Mouse (Mus musculus) forebrain, embryonic 10.5 days (tissue): Measurements from ENCODE around the gene Dhrs1. TPM values are rescaled to one million over a fixed set of nuclear protein-coding genes. Genes with fewer than 3 reads are reported as not detected.
"Not testable (repeated sequence)": the region's sequence is repeated elsewhere in the genome, so short reads cannot be mapped to it uniquely, and the experiment has no call there.

ENCODE experiments used
- DNase-seq: peaks from one replicate; pipeline ENCODE4 v3.0.0-alpha.2; 2017; ENCODE audit warnings: low spot score; ENCODE audit errors: extremely low spot score
- H3K27ac ChIP-seq: fragments of 300-500 bp; sonication (generic); 2 replicates; pipeline ENCODE4 v1.5.1; 2016; ENCODE audit warnings: mild to moderate bottlenecking
- H3K27me3 ChIP-seq: fragments of 300-500 bp; sonication (generic); 2 replicates; pipeline ENCODE4 v1.6.1; 2016; ENCODE audit warnings: mild to moderate bottlenecking; ENCODE audit not compliant: poor library complexity, severe bottlenecking
- H3K36me3 ChIP-seq: fragments of 300-500 bp; sonication (generic); replicated peaks from 2 replicates; pipeline ENCODE4 v1.6.1; 2016; ENCODE audit warnings: mild to moderate bottlenecking, moderate library complexity
- H3K4me1 ChIP-seq: fragments of 300-500 bp; sonication (generic); 2 replicates; pipeline ENCODE4 v1.6.1; 2016
- H3K4me3 ChIP-seq: fragments of 300-500 bp; sonication (generic); 2 replicates; pipeline ENCODE4 v1.5.1; 2016; ENCODE audit warnings: mild to moderate bottlenecking, moderate library complexity
- H3K9me3 ChIP-seq: fragments of 300-500 bp; sonication (generic); 2 replicates; pipeline ENCODE4 v1.6.1; 2016; ENCODE audit warnings: mild to moderate bottlenecking, moderate library complexity
- WGBS: fragments of 180-500 bp; shearing (Covaris S2); methylation state at CpG from one replicate; pipeline ENCODE4 v1.1.7; 2016; 5-methylcytosine and 5-hydroxymethylcytosine counted together
- polyA plus RNA-seq: library from polyadenylated mRNA; unstranded; fragments of >200 nt; fragmentation: Nextera tagmentation; extraction: Ambion mirVana; gene quantifications from 2 replicates; pipeline ENCODE4 v1.2.1, GENCODE M21; 2016

Gene Dhrs1
- polyA plus RNA-seq, 1 experiment from 2014 or later: 62.5 TPM

DNA sequence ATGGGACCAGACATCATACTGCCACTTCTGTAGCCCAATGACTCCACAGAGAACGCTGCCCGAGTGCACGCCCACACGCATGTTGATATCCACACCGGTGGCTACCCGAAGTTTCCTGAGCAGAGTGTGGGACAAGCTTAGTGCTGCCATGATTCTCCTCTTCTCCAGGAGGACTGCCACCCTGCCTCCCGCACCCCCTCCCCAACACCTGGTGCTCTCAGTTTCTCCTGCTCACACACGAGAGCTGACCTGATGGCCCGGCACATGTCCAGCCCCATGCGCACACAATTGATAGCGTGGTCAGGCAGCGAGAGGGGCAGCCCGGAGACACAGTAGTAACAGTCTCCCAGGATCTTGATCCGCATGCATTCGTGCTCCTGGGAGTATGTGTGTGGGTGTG is 33.2 kb upstream of the Dhrs1 start:
- Histone ChIP-seq H3K4me1 (peaks cover 40% of the 10 kb centered on the region), H3K27me3 (peaks cover 55% of the 10 kb centered on the region), H3K9me3 (no peaks in the 10 kb centered on the region), H3K4me3 (no peak overlapping the region), H3K36me3 (no peaks in the 10 kb centered on the region), H3K27ac (no peak overlapping the region)
- 95% methylated on average over 15 of the region's 15 CpGs for WGBS
- no peak for DNase-seq

DNA sequence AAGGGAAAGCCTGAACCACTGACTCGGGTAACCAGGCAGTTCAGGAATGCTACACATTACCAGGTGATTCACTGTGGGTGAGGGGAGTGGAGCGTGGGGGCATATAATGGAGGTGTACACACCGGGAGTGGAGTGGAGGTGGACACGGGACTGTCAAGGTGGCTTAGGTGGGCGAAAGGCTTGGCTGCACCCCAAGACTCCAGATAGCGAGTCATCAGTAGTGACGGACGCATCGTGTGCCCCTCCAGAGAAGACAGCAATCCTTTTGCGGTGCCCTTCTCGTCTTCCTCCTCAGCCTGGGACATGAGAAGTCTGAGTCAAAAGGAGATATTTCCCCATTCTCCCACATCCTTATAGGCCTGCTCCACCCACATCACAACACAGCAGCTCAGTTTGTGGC is 32.3 kb upstream of the Dhrs1 start:
- Histone ChIP-seq H3K4me3 (no peak overlapping the region), H3K4me1 (peaks cover 31% of the 10 kb centered on the region), H3K27me3 (peaks cover 53% of the 10 kb centered on the region), H3K36me3 (no peaks in the 10 kb centered on the region), H3K27ac (no peak overlapping the region), H3K9me3 (no peaks in the 10 kb centered on the region)
- 89% methylated on average over 11 of the region's 11 CpGs for WGBS
- no peak for DNase-seq

DNA sequence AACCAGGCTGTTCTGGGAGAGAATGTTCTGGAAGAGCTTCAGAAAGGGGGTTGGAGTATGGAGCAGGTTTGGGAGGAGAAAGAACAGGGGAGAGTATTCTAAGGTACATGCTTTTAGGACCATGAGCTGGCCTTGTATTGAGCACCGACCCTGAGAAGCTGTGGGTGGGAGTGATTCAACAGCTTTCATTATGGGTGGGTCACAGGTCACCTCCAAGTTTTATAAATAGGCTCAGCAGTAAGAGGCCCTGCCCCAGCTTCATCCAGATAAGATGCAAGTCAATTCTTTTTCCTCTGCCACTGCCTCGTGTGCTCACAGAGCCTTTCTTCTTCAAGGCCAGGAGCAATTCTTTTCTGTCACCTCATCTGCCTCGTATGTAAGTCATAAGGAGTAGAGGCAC is 31.7 kb upstream of the Dhrs1 start:
- Histone ChIP-seq H3K9me3 (no peaks in the 10 kb centered on the region), H3K27me3 (peaks cover 49% of the 10 kb centered on the region), H3K36me3 (no peaks in the 10 kb centered on the region), H3K4me1 (peaks cover 25% of the 10 kb centered on the region), H3K4me3 (no peak overlapping the region), H3K27ac (no peak overlapping the region)
- no peak for DNase-seq
- 69% methylated on average over 3 of the region's 3 CpGs for WGBS

DNA sequence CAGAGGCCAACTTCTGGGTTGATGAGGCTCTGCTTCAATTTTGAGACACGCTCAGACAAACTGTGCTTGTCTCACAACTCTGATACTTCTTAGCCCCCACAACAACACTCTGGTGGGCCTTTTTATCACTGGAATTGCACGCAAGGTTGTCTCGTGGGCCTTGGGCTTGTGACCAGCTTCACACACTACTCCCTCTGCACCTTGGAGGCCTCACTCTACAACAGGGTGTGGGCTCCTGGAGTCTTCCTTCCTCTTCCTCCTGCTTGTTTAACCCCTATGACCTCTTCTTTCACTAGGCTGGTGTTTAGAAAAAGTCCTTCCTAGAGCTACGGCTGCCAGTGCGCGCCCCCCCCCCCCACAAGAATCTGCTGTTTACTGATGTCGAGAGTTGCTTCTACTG is 31.2 kb upstream of the Dhrs1 start:
- no peak for DNase-seq
- H3K27me3 ChIP-seq: peaks cover 48% of the 10 kb centered on the region
- H3K27ac ChIP-seq: no peak overlapping the region
- no peak overlapping the region for H3K4me3 ChIP-seq
- H3K36me3 ChIP-seq: no peaks in the 10 kb centered on the region
- peaks cover 22% of the 10 kb centered on the region for H3K4me1 ChIP-seq
- WGBS: 79% methylated on average over 7 of the region's 7 CpGs
- no peaks in the 10 kb centered on the region for H3K9me3 ChIP-seq

DNA sequence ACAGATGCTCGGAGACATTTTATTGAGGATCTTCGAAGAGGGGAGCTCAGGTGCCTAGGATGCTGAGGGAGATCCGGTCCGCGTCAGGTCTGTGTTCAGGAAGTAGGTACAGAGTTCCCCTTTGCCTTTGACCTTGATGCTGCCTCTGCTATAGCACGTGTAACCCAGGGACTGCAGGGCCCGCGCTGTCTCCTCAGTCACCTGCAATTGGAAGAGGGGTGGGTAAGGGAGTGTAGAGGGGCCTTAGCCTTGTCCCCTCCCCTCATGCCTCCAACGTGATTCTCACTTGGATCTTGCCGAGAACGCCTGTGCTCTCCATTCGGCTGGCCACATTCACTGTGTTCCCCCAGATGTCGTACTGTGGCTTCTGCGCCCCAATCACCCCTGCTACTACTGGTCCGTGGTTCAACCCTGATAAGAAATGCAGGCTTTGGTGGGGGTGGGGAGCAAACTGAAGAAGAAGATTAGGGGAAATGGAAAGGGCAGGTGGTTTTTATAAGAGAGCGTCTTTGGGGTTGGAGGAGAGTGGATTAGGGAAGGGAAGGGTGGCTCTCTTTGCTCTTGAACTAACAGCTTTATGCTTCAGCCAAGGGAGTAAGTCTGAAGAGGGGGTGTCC is 23.7 kb upstream of the Dhrs1 start:
- Histone ChIP-seq H3K36me3 (no peaks in the 10 kb centered on the region), H3K27ac (no peak overlapping the region), H3K9me3 (no peaks in the 10 kb centered on the region), H3K4me3 (no peak overlapping the region), H3K4me1 (peaks cover 12% of the 10 kb centered on the region), H3K27me3 (peaks cover 76% of the 10 kb centered on the region)
- DNase-seq: no peak
- 76% methylated on average over 16 of the region's 16 CpGs for WGBS

DNA sequence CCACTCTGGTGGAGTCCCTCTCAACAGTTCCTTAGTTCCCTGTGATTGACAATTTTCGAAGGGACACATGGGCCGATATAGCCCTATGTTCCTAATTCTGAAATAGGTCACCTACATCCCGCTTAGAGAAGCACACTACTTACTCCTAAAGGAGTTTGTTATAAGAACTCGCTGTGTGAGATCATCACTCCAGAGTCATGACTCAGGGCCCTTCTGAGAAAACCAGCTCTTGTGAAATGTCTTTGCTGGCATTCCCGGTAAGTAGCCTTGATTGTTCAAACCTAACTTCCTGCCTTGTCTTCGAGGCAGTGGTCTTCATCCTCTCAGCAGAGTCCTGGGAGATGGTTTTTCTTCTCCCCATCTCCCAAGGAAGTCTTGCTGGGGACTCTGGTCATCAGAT is 23.1 kb upstream of the Dhrs1 start:
- H3K27ac ChIP-seq: no peak overlapping the region
- DNase-seq: no peak
- H3K9me3 ChIP-seq: no peaks in the 10 kb centered on the region
- H3K36me3 ChIP-seq: no peaks in the 10 kb centered on the region
- H3K4me1 ChIP-seq: peaks cover 12% of the 10 kb centered on the region
- 87% methylated on average over 6 of the region's 6 CpGs for WGBS
- H3K4me3 ChIP-seq: no peak overlapping the region
- peaks cover 81% of the 10 kb centered on the region for H3K27me3 ChIP-seq

DNA sequence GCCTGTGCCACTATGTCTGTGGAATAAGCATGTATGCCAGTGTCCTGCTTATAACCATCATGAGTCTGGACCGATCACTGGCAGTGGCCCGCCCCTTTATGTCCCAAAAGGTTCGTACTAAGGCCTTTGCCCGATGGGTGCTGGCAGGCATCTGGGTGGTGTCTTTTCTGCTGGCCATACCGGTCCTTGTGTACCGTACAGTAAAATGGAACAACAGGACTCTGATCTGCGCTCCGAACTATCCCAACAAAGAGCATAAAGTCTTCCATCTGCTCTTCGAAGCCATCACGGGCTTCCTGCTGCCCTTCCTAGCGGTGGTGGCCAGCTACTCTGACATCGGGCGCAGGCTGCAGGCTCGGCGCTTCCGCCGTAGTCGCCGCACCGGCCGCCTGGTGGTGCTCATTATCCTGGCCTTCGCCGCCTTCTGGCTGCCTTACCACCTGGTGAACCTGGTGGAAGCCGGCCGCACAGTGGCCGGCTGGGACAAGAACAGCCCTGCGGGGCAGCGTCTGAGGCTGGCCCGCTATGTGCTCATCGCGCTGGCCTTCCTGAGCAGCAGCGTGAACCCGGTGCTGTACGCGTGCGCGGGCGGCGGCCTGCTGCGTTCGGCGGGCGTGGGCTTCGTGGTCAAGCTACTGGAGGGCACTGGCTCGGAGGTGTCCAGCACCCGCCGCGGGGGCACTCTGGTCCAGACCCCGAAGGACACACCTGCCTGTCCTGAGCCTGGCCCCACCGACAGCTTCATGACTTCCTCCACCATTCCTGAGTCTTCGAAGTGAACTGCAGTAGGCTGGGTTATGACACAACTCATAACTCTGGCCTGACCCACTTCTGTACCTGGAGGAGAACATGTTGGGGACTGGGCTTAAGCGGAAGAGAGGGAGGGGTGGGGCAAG is 22.3 kb upstream of the Dhrs1 start:
- H3K27ac ChIP-seq: peak overlapping the region; percentile 73
- 14% methylated on average over 52 of the region's 52 CpGs for WGBS
- peaks cover 84% of the 10 kb centered on the region for H3K27me3 ChIP-seq
- H3K4me1 ChIP-seq: peaks cover 14% of the 10 kb centered on the region
- DNase-seq: peak; percentile 65
- no peaks in the 10 kb centered on the region for H3K9me3 ChIP-seq
- peak overlapping the region; percentile 54 for H3K4me3 ChIP-seq
- H3K36me3 ChIP-seq: no peaks in the 10 kb centered on the region

DNA sequence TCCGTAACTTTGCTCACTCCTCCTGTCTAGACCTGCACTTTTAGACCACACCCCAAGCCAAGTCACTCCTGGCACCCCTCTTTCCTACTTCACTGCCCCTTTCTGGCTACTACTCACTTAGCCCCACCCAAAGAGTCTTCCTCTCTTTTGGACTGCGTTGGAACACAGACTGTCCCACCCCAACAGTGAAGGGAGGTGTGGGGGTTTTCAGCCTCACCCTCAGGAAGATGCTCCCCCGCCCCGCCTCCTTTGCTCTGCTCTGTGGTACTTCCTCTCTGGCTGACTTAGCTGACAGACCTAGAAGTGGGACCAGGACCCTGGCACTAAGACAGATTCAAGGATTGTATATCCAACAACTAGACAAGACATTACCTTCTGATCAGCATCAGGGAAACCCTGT is 20.2 kb upstream of the Dhrs1 start, which contains the start of gene Ltb4r1:
Gene Ltb4r1 (plus strand): TSS at position 267 of the 400 bp plus-strand sequence.
- H3K4me1 ChIP-seq: peaks cover 29% of the 10 kb centered on the region
- no peak for DNase-seq
- no peak within 1 kb of the TSS for H3K4me3 ChIP-seq
- no peak within 1 kb of the TSS for H3K27ac ChIP-seq
- no peaks in the 10 kb centered on the region for H3K9me3 ChIP-seq
- 69% methylated on average over 4 of the region's 4 CpGs for WGBS
- H3K36me3 ChIP-seq: no peaks in the 10 kb centered on the region
- H3K27me3 ChIP-seq: peaks cover 98% of the 10 kb centered on the region

DNA sequence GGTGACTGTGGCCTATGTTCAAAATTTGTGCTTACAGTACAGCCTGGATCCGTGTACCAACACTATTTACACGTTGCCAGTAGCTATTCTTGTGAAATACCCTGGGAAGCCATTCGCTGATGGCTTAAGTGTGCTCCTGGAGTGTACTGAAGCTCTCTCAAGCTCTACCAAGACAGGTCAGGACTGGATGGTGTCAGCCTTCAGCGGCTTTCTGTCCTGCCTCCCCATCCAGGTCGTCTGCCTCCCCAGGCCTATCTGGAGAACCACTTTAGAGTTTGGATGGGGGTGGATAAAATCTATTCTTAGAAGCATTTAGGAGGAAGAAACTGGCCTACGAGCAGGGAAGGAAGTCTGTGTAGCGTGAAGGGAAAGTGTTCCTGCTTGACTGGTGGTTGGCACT is 17.7 kb upstream of the Dhrs1 start:
- peaks cover 37% of the 10 kb centered on the region for H3K4me1 ChIP-seq
- H3K27ac ChIP-seq: no peak overlapping the region
- H3K36me3 ChIP-seq: no peaks in the 10 kb centered on the region
- WGBS: 65% methylated on average over 7 of the region's 7 CpGs
- H3K9me3 ChIP-seq: no peaks in the 10 kb centered on the region
- H3K4me3 ChIP-seq: no peak overlapping the region; the same call in 1 of the 2 replicates
- peaks cover 80% of the 10 kb centered on the region for H3K27me3 ChIP-seq
- no peak for DNase-seq

DNA sequence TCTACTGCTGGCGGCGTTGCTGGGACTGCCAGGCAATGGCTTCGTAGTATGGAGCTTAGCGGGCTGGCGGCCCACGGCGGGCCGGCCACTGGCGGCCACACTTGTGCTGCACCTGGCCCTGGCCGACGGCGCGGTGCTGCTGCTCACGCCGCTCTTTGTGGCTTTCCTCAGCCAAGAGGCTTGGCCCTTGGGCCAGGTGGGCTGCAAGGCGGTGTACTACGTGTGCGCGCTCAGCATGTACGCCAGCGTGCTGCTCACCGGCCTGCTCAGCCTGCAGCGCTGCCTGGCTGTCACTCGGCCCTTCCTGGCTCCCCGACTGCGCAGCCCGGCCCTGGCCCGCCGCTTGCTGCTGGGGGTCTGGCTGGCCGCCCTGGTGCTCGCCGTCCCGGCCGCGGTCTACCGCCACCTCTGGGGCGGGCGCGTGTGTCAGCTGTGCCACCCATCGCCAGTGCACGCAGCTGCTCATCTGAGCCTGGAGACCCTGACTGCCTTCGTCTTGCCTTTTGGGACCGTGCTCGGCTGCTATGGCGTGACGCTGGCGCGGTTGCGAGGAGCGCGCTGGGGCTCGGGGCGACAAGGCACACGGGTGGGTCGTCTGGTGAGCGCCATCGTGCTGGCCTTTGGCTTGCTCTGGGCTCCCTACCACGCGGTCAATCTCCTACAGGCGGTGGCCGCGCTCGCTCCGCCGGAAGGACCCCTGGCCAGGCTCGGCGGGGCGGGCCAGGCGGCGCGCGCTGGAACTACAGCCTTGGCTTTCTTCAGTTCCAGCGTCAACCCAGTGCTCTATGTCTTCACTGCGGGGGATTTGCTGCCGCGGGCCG is 16.7 kb upstream of the Dhrs1 start:
- Histone ChIP-seq H3K27ac (peak overlapping the region; percentile 84), H3K27me3 (peaks cover 70% of the 10 kb centered on the region)

DNA sequence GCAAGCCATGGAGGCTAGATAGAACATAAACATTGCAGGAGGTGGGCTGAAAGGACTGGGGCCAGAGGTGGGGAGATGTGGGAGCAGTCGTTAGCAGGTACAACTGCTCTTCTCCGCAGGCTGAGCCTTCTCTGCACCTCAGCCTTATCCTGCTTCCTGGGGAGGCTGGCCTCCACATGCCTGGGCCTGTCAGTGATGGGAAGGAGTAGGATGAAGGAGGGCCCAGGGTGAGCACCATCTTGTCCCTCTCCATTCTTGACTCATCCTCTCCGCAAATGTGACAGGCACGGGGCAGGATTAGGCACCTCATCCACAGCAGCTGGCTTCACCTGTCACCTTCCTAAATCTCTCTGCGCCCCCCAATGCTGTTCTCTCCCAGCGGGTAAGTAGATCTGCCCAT is 15.7 kb upstream of the Dhrs1 start, which contains the start of gene Ltb4r2:
Gene Ltb4r2 (plus strand): TSS at position 266 of the 400 bp plus-strand sequence.
- Histone ChIP-seq H3K4me3 (peak within 1 kb of the TSS; percentile 67), H3K9me3 (no peaks in the 10 kb centered on the region), H3K27me3 (peaks cover 60% of the 10 kb centered on the region), H3K4me1 (peaks cover 30% of the 10 kb centered on the region), H3K36me3 (peaks cover 7% of the 10 kb centered on the region), H3K27ac (peak within 1 kb of the TSS; percentile 84)
- WGBS: 68% methylated on average over 6 of the region's 6 CpGs
- DNase-seq: no peak

More for the DNA sequence above, 16.7 kb upstream of the Dhrs1 start:
- DNase-seq: peak; percentile 62
- Histone ChIP-seq H3K9me3 (no peaks in the 10 kb centered on the region), H3K36me3 (no peaks in the 10 kb centered on the region), H3K4me3 (peak overlapping the region; percentile 67), H3K4me1 (peaks cover 31% of the 10 kb centered on the region)
- under 1% methylated on average over 77 of the region's 77 CpGs for WGBS

DNA sequence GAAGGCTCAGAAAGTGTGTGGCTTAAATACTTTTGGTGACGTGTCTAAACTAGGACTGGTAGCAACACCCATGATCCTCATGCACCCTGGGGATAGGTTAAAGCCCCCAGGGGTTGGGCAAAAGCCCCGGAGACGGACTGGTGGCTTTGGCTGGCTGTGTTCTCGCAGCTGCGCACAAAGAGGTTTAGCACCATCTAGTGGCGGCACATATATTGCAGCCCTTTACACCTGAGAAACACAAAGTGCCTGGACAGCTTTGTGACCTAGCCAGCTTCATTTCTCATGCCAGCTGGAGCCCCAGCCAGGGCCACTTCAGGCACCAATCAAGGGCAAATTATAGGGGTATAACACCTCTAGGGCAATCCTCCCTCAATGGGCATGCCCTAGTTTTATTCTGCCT is 14.7 kb upstream of the Dhrs1 start:
- WGBS: 3% methylated on average over 6 of the region's 6 CpGs
- Histone ChIP-seq H3K27me3 (peaks cover 50% of the 10 kb centered on the region), H3K4me1 (peaks cover 30% of the 10 kb centered on the region), H3K4me3 (peak overlapping the region; percentile 31), H3K36me3 (peaks cover 17% of the 10 kb centered on the region)
- H3K9me3 ChIP-seq, H3K27ac ChIP-seq: not testable (repeated sequence)
- DNase-seq: peak; percentile 83
